13 mouse cellular contexts compared by ENCODE assay signal in the genomic region with DNA sequence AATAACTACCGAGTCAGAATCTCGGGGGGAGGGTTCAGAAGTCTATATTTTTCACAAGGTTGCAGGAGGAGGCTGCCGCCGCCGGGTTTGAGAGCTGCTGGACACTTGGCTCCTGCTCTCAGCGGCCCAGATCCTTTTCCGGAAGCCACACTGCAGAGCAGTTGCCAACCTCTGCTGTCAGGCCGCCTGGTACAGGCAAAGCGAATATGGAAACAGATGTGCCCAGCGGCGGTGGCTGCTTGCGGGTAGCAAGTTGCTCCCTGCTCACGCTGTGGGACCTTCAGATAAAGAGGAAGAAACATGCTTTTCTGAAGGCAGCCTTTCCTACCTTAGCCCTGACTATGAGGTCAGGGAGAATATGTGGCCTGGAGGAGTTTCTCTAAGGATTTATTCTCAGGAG. TPM values are rescaled to one million over a fixed set of nuclear protein-coding genes. Genes with fewer than 3 reads are reported as not detected.
DNase-seq lines count a peak whose midpoint lies in the region; ATAC-seq and TF ChIP-seq lines count a peak whose summit lies in the region.
"Had no signal": no experiment of that assay in that cellular context is flagged by ENCODE, and none has a peak within 500 bp of the region (broad histone marks: within the 10 kb centered on the region; RNA-seq: fewer than 3 reads in every experiment).

No protein-coding gene starts in this region.

- peak; percentile 17 for DNase-seq in liver, postnatal 0 days
- no peak for DNase-seq in liver, embryonic 11.5 days (ENCODE audit: low spot score)
- peak; percentile 19 for DNase-seq in c-Kit-positive CD71-negative TER-119-negative erythroid progenitor cells, embryonic 14.5 days (ENCODE audit: low read depth)
- no peak for DNase-seq in lung, postnatal 4 days
- DNase-seq in kidney, adult 18-20 months, result no peak
- DNase-seq: right cerebral cortex, postnatal 14 days had no signal

- ATAC-seq in liver, postnatal 0 days, result no peak
- no peak for ATAC-seq in liver, embryonic 11.5 days (replicated peaks; ENCODE audit: low FRiP score)
- ATAC-seq in common myeloid progenitor, adult 5-6 weeks (replicated peaks; ENCODE audit: low read depth, poor library complexity, severe bottlenecking), result peak; percentile 88
- no peak; the same call in 1 of the 2 replicates for ATAC-seq in midbrain, embryonic 15.5 days (replicated peaks)
- ATAC-seq: forebrain, embryonic 13.5 days; intestine, postnatal 0 days had no signal

- TF ChIP-seq EP300 in liver, postnatal 0 days (IDR thresholded peaks at IDR 0.05; ENCODE audit: low read depth), result no peak

- 45% methylated on average over 13 of the region's 13 CpGs for WGBS in liver, postnatal 0 days (ENCODE audit: insufficient replicate concordance)
- WGBS in liver, embryonic 11.5 days, result 60% methylated on average over 13 of the region's 13 CpGs
- WGBS in midbrain, embryonic 15.5 days, result 72% methylated on average over 13 of the region's 13 CpGs

- H3K36me3 ChIP-seq in liver, postnatal 0 days (replicated peaks; ENCODE audit: insufficient read depth, low read length), result no peaks in the 10 kb centered on the region
- no peaks in the 10 kb centered on the region for H3K36me3 ChIP-seq in liver, embryonic 11.5 days (ENCODE audit: control insufficient read depth, insufficient read depth, low read length)
- no peaks in the 10 kb centered on the region for H3K36me3 ChIP-seq in midbrain, embryonic 15.5 days (replicated peaks)
- H3K36me3 ChIP-seq: limb, embryonic 10.5 days had no signal

- no peaks in the 10 kb centered on the region for H3K4me1 ChIP-seq in liver, postnatal 0 days (ENCODE audit: insufficient read depth)
- H3K4me1 ChIP-seq in liver, embryonic 11.5 days (replicated peaks; ENCODE audit: control insufficient read depth, insufficient read depth, low read length), result no peaks in the 10 kb centered on the region
- peaks cover 23% of the 10 kb centered on the region for H3K4me1 ChIP-seq in midbrain, embryonic 15.5 days

- H3K9ac ChIP-seq in liver, postnatal 0 days (replicated peaks), result no peak overlapping the region
- H3K9ac ChIP-seq in liver, embryonic 11.5 days (ENCODE audit: low read depth, low read length), result no peak overlapping the region
- H3K9ac ChIP-seq in midbrain, embryonic 15.5 days, result no peak overlapping the region
- H3K9ac ChIP-seq: forebrain, embryonic 13.5 days had no signal

- no peak for TF ChIP-seq CTCF in liver, postnatal 0 days (IDR thresholded peaks at IDR 0.05; ENCODE audit: low read depth)

- H3K27me3 ChIP-seq in liver, postnatal 0 days (ENCODE audit: insufficient read depth, low read length), result no peaks in the 10 kb centered on the region
- H3K27me3 ChIP-seq in liver, embryonic 11.5 days (replicated peaks; ENCODE audit: control insufficient read depth, insufficient read depth, low read length), result no peaks in the 10 kb centered on the region
- no peaks in the 10 kb centered on the region for H3K27me3 ChIP-seq in midbrain, embryonic 15.5 days (replicated peaks)
- H3K27me3 ChIP-seq: forebrain, embryonic 13.5 days had no signal

- no peak overlapping the region for H3K4me2 ChIP-seq in liver, postnatal 0 days (ENCODE audit: low read depth, low read length)
- H3K4me2 ChIP-seq in liver, embryonic 11.5 days, result no peak overlapping the region
- no peak overlapping the region for H3K4me2 ChIP-seq in midbrain, embryonic 15.5 days
- H3K4me2 ChIP-seq: forebrain, embryonic 13.5 days; heart, embryonic 11.5 days had no signal

- no peaks in the 10 kb centered on the region for H3K9me3 ChIP-seq in liver, postnatal 0 days (ENCODE audit: low read length)
- no peaks in the 10 kb centered on the region for H3K9me3 ChIP-seq in liver, embryonic 11.5 days (ENCODE audit: control insufficient read depth, low read length)
- H3K9me3 ChIP-seq in midbrain, embryonic 15.5 days, result no peaks in the 10 kb centered on the region
- H3K9me3 ChIP-seq: forebrain, embryonic 13.5 days; limb, embryonic 10.5 days had no signal

- no peak overlapping the region for H3K27ac ChIP-seq in liver, postnatal 0 days (ENCODE audit: low read depth)
- no peak overlapping the region for H3K27ac ChIP-seq in liver, embryonic 11.5 days (ENCODE audit: low read depth, low read length)
- H3K27ac ChIP-seq in midbrain, embryonic 15.5 days, result 0 out of 2 replicates have a peak overlapping the region, but pooled peaks have one; percentile 25
- H3K27ac ChIP-seq: forebrain, embryonic 13.5 days; layer of hippocampus, adult 2 months; limb, embryonic 10.5 days had no signal

- no peak overlapping the region for H3K4me3 ChIP-seq in liver, postnatal 0 days (ENCODE audit: low read depth, low read length)
- no peak overlapping the region for H3K4me3 ChIP-seq in liver, embryonic 11.5 days (ENCODE audit: low read depth, low read length)
- no peak overlapping the region for H3K4me3 ChIP-seq in midbrain, embryonic 15.5 days
- H3K4me3 ChIP-seq: forebrain, embryonic 13.5 days; layer of hippocampus, adult 2 months; limb, embryonic 10.5 days had no signal

RNA-seq across cellular contexts. Expression of a gene that starts 44.4 kb away (rescaled TPM):
- 0.27 and 0.48 TPM in 2 replicates for polyA plus RNA-seq in liver, postnatal 0 days (2015; fragmentation: Nextera tagmentation; extraction: Ambion mirVana)
- polyA plus RNA-seq in liver, embryonic 11.5 days (2014; fragmentation: Nextera tagmentation; extraction: Ambion mirVana), result 0.35 TPM in 1 of 2 replicates, not detected in the other
- 0.46 TPM in 1 of 2 replicates, not detected in the other for total RNA-seq in common myeloid progenitor, adult 5-6 weeks (2017)
- 99.7 and 150 TPM in 2 replicates for polyA plus RNA-seq in midbrain, embryonic 15.5 days (2015; fragmentation: Nextera tagmentation; extraction: Ambion mirVana)
- polyA plus RNA-seq: limb, embryonic 10.5 days had no signal

Comparison
In these comparisons a context has a peak if more than half of its experiments do, and no peak if none do; other contexts are left out.
1. DNase-seq: peak in liver, postnatal 0 days (single experiment) and c-Kit-positive CD71-negative TER-119-negative erythroid progenitor cells, embryonic 14.5 days (single experiment); none in liver, embryonic 11.5 days (single experiment), lung, postnatal 4 days (0 of 2) and kidney, adult 18-20 months (single experiment).
2. RNA of a gene that starts 44.4 kb away (polyA plus RNA-seq): 99.7 to 150 TPM in midbrain, embryonic 15.5 days; 0.27 to 0.48 TPM in liver, postnatal 0 days and 0.35 TPM in liver, embryonic 11.5 days; every median in the first group is over 10 times any median in the second.